Mouse (Mus musculus) cerebellum, adult 2 months (tissue): ENCODE measurements around the gene Zfp334.

Source experiments
- CTCF ChIP-seq: fragments of 200-500 bp; IDR thresholded peaks from 2 replicates; pipeline ENCODE4 v1.5.1; 2011; ENCODE audit warnings: low read depth, mild to moderate bottlenecking, control low read depth, low read length, moderate library complexity, borderline replicate concordance; ENCODE audit not compliant: insufficient read depth
- POLR2A ChIP-seq: fragments of 200-500 bp; IDR thresholded peaks from 2 replicates; pipeline ENCODE4 v1.6.1; 2011; ENCODE audit warnings: low read length, control low read depth, borderline replicate concordance; ENCODE audit not compliant: insufficient read depth

DNA sequence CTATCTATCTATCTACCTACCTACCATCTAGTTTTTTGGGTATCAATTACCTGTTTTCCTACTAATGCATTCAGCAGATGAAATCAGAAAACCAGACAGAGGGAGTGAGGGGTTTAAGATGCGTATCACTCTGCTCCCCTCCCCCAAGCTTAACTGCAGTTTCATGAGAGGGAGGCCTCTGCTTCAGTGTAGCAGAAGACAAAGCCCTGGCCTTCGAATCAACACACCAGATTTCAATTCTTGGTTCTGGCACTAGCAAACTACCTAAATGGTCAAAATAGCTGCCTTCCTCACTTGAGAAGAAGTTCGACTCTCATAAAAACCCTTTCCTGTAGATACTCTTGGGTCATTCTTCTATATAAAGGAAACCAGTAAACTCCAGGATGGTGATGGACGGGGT is 689 bp downstream of the Zfp334 start:
- TF ChIP-seq POLR2A (no peak), CTCF (no peak)
